Mouse (Mus musculus) spleen, adult 2 months (tissue): ENCODE measurements around the gene Ppp3r1.

ENCODE experiments used
- CTCF ChIP-seq: fragments of 200-500 bp; IDR thresholded peaks from 2 replicates; pipeline ENCODE4 v1.5.1; 2011; ENCODE audit warnings: mild to moderate bottlenecking, inconsistent platforms; ENCODE audit not compliant: insufficient read depth, insufficient read length, insufficient replicate concordance; ENCODE audit errors: extremely low read depth
- POLR2A ChIP-seq: fragments of 200-500 bp; IDR thresholded peaks from 2 replicates; pipeline ENCODE4 v1.6.1; 2011; ENCODE audit warnings: low read depth, low read length, inconsistent platforms

GRCm38 (mm10) chr11:17202481-17202880, 43.4 kb downstream of the Ppp3r1 start:
- no peak for TF ChIP-seq CTCF
- TF ChIP-seq POLR2A = no peak
